Mouse (Mus musculus): ENCODE measurements around the gene Pdik1l. TPM values are rescaled to one million over a fixed set of nuclear protein-coding genes. Genes with fewer than 3 reads are reported as not detected.

Pdik1l gene
- polyA plus RNA-seq, 1 experiment: 13.3 TPM

- TF ChIP-seq CTCF (IDR thresholded peaks at IDR 0.05; ENCODE audit: borderline replicate concordance, control insufficient read depth, extremely low read depth, insufficient read depth, low read length, poor library complexity): no peak
- TF ChIP-seq POLR2A (IDR thresholded peaks at IDR 0.05; ENCODE audit: control insufficient read depth, extremely low read depth, insufficient read depth, low read length, poor library complexity): no peak
- Histone ChIP-seq H3K4me3 (ENCODE audit: control insufficient read depth, insufficient read depth, low read length) (no peak overlapping the region), H3K27ac (ENCODE audit: control insufficient read depth, insufficient read depth, low read length) (no peak overlapping the region), H3K27me3 (ENCODE audit: control insufficient read depth, insufficient read depth, low read length) (no peaks in the 10 kb centered on the region; the same call in 1 of the 2 replicates), H3K4me1 (replicated peaks; ENCODE audit: control insufficient read depth, insufficient read depth, low read length) (peaks cover 31% of the 10 kb centered on the region), H3K36me3 (ENCODE audit: control insufficient read depth, insufficient read depth, low read length) (no peaks in the 10 kb centered on the region)
- WGBS: 72% methylated on average over 11 of the region's 11 CpGs
- no peak for DNase-seq
These were observed 30.3 kb downstream of the Pdik1l start for GRCm38 (mm10) chr4:134257198-134258009.

GRCm38 (mm10) chr4:134256407-134257197, 31.1 kb downstream of the Pdik1l start:
- Histone ChIP-seq H3K27ac (ENCODE audit: control insufficient read depth, insufficient read depth, low read length) (no peak overlapping the region), H3K4me1 (replicated peaks; ENCODE audit: control insufficient read depth, insufficient read depth, low read length) (peaks cover 34% of the 10 kb centered on the region), H3K36me3 (ENCODE audit: control insufficient read depth, insufficient read depth, low read length) (no peaks in the 10 kb centered on the region), H3K4me3 (ENCODE audit: control insufficient read depth, insufficient read depth, low read length) (no peak overlapping the region), H3K27me3 (ENCODE audit: control insufficient read depth, insufficient read depth, low read length) (no peaks in the 10 kb centered on the region; the same call in 1 of the 2 replicates)
- TF ChIP-seq POLR2A (IDR thresholded peaks at IDR 0.05; ENCODE audit: control insufficient read depth, extremely low read depth, insufficient read depth, low read length, poor library complexity) (no peak), CTCF (IDR thresholded peaks at IDR 0.05; ENCODE audit: borderline replicate concordance, control insufficient read depth, extremely low read depth, insufficient read depth, low read length, poor library complexity) (no peak)
- 77% methylated on average over 19 of the region's 19 CpGs for WGBS
- no peak for DNase-seq

DNA sequence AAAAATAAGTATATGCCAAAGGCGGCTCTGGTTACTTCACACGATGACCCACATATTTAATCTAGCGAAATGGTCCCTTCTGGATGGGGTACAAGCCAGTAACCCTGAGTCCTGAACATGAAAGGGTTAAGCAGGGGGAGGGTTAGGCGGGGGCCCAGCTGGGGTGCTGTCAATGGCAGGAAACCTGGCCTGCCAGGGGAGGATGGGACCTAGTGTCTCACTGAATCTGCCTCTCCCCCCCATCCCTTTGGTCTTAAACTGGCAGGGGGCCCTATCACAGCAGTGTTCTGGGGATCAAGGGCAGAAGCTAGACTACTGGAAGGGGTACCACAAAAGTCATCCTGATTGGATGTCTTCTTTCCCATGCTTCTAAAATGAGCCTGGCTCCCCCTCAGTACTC, 31.8 kb downstream of the Pdik1l start:
- no peak overlapping the region; the same call in 1 of the 2 replicates for H3K27ac ChIP-seq (ENCODE audit: control insufficient read depth, insufficient read depth, low read length)
- no peaks in the 10 kb centered on the region for H3K36me3 ChIP-seq (ENCODE audit: control insufficient read depth, insufficient read depth, low read length)
- DNase-seq: no peak
- H3K4me3 ChIP-seq (ENCODE audit: control insufficient read depth, insufficient read depth, low read length): no peak overlapping the region
- H3K27me3 ChIP-seq (ENCODE audit: control insufficient read depth, insufficient read depth, low read length): no peaks in the 10 kb centered on the region; the same call in 1 of the 2 replicates
- WGBS: 62% methylated on average over 4 of the region's 4 CpGs
- TF ChIP-seq POLR2A (IDR thresholded peaks at IDR 0.05; ENCODE audit: control insufficient read depth, extremely low read depth, insufficient read depth, low read length, poor library complexity) (no peak), CTCF (IDR thresholded peaks at IDR 0.05; ENCODE audit: borderline replicate concordance, control insufficient read depth, extremely low read depth, insufficient read depth, low read length, poor library complexity) (no peak)
- H3K4me1 ChIP-seq (replicated peaks; ENCODE audit: control insufficient read depth, insufficient read depth, low read length): peaks cover 42% of the 10 kb centered on the region

DNA sequence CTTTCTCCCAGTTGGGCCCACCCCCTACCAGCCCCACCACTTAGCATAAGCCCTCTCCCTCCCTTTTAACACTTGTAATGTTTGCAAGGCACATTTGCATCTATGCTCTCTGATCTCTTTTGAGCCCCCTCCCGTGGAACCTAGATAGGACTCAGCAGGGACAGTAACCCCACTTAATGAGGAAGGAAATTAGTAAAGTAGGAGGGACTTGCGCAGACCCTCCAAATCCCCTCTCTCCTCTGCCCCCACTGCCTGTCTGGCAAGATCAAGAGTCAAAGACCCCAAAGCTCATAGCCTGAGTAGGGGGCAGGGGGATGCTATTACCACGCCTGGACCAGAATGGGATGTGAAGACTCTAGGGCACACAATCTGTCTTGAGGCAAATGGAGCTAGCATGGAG, 32.9 kb downstream of the Pdik1l start:
- Histone ChIP-seq H3K4me1 (replicated peaks; ENCODE audit: control insufficient read depth, insufficient read depth, low read length) (peaks cover 44% of the 10 kb centered on the region), H3K27me3 (ENCODE audit: control insufficient read depth, insufficient read depth, low read length) (peaks cover 2% of the 10 kb centered on the region; the same call in 1 of the 2 replicates), H3K27ac (ENCODE audit: control insufficient read depth, insufficient read depth, low read length) (no peak overlapping the region), H3K4me3 (ENCODE audit: control insufficient read depth, insufficient read depth, low read length) (no peak overlapping the region), H3K36me3 (ENCODE audit: control insufficient read depth, insufficient read depth, low read length) (no peaks in the 10 kb centered on the region)
- no peak for TF ChIP-seq POLR2A (IDR thresholded peaks at IDR 0.05; ENCODE audit: control insufficient read depth, extremely low read depth, insufficient read depth, low read length, poor library complexity)
- no peak for TF ChIP-seq CTCF (IDR thresholded peaks at IDR 0.05; ENCODE audit: borderline replicate concordance, control insufficient read depth, extremely low read depth, insufficient read depth, low read length, poor library complexity)
- DNase-seq: no peak
- WGBS: 74% methylated on average over 3 of the region's 3 CpGs

DNA sequence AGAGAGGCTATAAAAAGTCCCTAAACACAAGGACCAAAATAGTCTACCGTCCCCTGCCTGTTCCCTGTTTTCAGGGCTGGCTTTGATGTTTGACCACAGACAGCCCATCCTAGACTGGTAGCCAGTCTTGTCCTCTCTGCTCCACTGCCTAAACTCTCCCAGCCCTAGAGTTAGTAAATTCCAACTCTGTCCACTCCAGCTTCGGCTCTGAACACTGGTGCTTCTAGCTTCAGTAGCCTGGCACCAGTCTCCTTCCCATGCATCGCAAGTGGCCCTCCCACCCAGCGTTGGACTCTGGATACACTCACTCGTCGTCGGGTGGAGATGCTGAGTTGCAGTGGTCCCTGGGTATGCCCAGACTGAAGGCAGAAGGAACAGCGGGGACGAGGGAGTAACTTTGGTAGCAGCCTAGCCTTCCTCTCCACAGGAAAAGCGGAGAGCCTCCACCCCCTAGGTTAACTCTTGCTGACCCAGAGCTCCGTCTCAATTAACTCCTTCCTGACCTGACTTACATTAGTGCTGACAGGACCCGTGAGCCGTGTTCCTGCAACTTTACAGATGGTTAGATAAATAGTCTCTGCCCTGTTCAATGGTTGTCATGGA, 33.9 kb downstream of the Pdik1l start, which contains the start of gene Grrp1:
Gene Grrp1, minus strand, starts transcription at position 385 of the 603 bp plus-strand sequence.
- no peaks in the 10 kb centered on the region for H3K36me3 ChIP-seq (ENCODE audit: control insufficient read depth, insufficient read depth, low read length)
- no peak for TF ChIP-seq POLR2A (IDR thresholded peaks at IDR 0.05; ENCODE audit: control insufficient read depth, extremely low read depth, insufficient read depth, low read length, poor library complexity)
- no peak for TF ChIP-seq CTCF (IDR thresholded peaks at IDR 0.05; ENCODE audit: borderline replicate concordance, control insufficient read depth, extremely low read depth, insufficient read depth, low read length, poor library complexity)
- no peak for DNase-seq
- H3K4me1 ChIP-seq (replicated peaks; ENCODE audit: control insufficient read depth, insufficient read depth, low read length): peaks cover 46% of the 10 kb centered on the region
- no peak within 1 kb of the TSS for H3K4me3 ChIP-seq (ENCODE audit: control insufficient read depth, insufficient read depth, low read length)
- no peak within 1 kb of the TSS for H3K27ac ChIP-seq (ENCODE audit: control insufficient read depth, insufficient read depth, low read length)
- 19% methylated on average over 13 of the region's 13 CpGs for WGBS
- peaks cover 2% of the 10 kb centered on the region; the same call in 1 of the 2 replicates for H3K27me3 ChIP-seq (ENCODE audit: control insufficient read depth, insufficient read depth, low read length)
